Mouse (Mus musculus): ENCODE data around the gene Phyh. TPM values are rescaled to one million over a fixed set of nuclear protein-coding genes. Genes with fewer than 3 reads are reported as not detected.
"Not testable (repeated sequence)": the region's sequence is repeated elsewhere in the genome, so short reads cannot be mapped to it uniquely, and the experiment has no call there.

Gene Phyh
- polyA plus RNA-seq, 1 experiment from 2014 or later, result 47.0 TPM

- H3K4me2 ChIP-seq (replicated peaks; ENCODE audit: low read depth, low read length), result no peak overlapping the region
- no peak overlapping the region for H3K9ac ChIP-seq (ENCODE audit: low read depth, low read length)
- H3K4me3 ChIP-seq (ENCODE audit: low read depth, low read length), result no peak overlapping the region
- H3K27me3 ChIP-seq (ENCODE audit: control insufficient read depth, insufficient read depth, low read length), result no peaks in the 10 kb centered on the region
- no peak for ATAC-seq (ENCODE audit: low FRiP score)
- H3K4me1 ChIP-seq (replicated peaks; ENCODE audit: control insufficient read depth, insufficient read depth, low read length), result no peaks in the 10 kb centered on the region
- H3K36me3 ChIP-seq (ENCODE audit: control insufficient read depth, insufficient read depth, low read length), result no peaks in the 10 kb centered on the region
- 94% methylated on average over 9 of the region's 9 CpGs for WGBS
- no peak overlapping the region for H3K27ac ChIP-seq (ENCODE audit: low read depth, low read length)
- no peak for DNase-seq (ENCODE audit: low spot score)
- H3K9me3 ChIP-seq (ENCODE audit: control insufficient read depth, low read length), result no peaks in the 10 kb centered on the region
Measured at GRCm38 (mm10) chr2:4934516-4934915, 15.7 kb downstream of the Phyh start.

- no peak for DNase-seq (ENCODE audit: low spot score)
- H3K9ac ChIP-seq (ENCODE audit: low read depth, low read length), result no peak overlapping the region
- no peaks in the 10 kb centered on the region for H3K36me3 ChIP-seq (ENCODE audit: control insufficient read depth, insufficient read depth, low read length)
- no peak overlapping the region for H3K27ac ChIP-seq (ENCODE audit: low read depth, low read length)
- no peaks in the 10 kb centered on the region for H3K9me3 ChIP-seq (ENCODE audit: control insufficient read depth, low read length)
- H3K4me2 ChIP-seq (replicated peaks; ENCODE audit: low read depth, low read length), result no peak overlapping the region
- ATAC-seq (ENCODE audit: low FRiP score), result no peak
- no peaks in the 10 kb centered on the region for H3K27me3 ChIP-seq (ENCODE audit: control insufficient read depth, insufficient read depth, low read length)
- WGBS, result 90% methylated on average over 7 of the region's 7 CpGs
- H3K4me1 ChIP-seq (replicated peaks; ENCODE audit: control insufficient read depth, insufficient read depth, low read length), result no peaks in the 10 kb centered on the region
- no peak overlapping the region for H3K4me3 ChIP-seq (ENCODE audit: low read depth, low read length)
Measured at GRCm38 (mm10) chr2:4937931-4938330, 19.1 kb downstream of the Phyh start.

GRCm38 (mm10) chr2:4940861-4941260 lies 22.0 kb downstream of the Phyh start:
- H3K4me2 ChIP-seq (replicated peaks; ENCODE audit: low read depth, low read length), result no peak overlapping the region
- no peaks in the 10 kb centered on the region for H3K36me3 ChIP-seq (ENCODE audit: control insufficient read depth, insufficient read depth, low read length)
- DNase-seq (ENCODE audit: low spot score), result no peak
- 88% methylated on average over 11 of the region's 11 CpGs for WGBS
- H3K4me3 ChIP-seq (ENCODE audit: low read depth, low read length), result no peak overlapping the region
- H3K27ac ChIP-seq (ENCODE audit: low read depth, low read length), result no peak overlapping the region
- H3K9ac ChIP-seq (ENCODE audit: low read depth, low read length), result no peak overlapping the region
- no peaks in the 10 kb centered on the region for H3K4me1 ChIP-seq (replicated peaks; ENCODE audit: control insufficient read depth, insufficient read depth, low read length)
- ATAC-seq (ENCODE audit: low FRiP score), result no peak
- no peaks in the 10 kb centered on the region for H3K9me3 ChIP-seq (ENCODE audit: control insufficient read depth, low read length)
- no peaks in the 10 kb centered on the region for H3K27me3 ChIP-seq (ENCODE audit: control insufficient read depth, insufficient read depth, low read length)

GRCm38 (mm10) chr2:4949691-4950090 lies 30.9 kb downstream of the Phyh start:
- DNase-seq (ENCODE audit: low spot score); H3K9me3 ChIP-seq (ENCODE audit: control insufficient read depth, low read length); H3K4me3 ChIP-seq (ENCODE audit: low read depth, low read length); H3K4me2 ChIP-seq (replicated peaks; ENCODE audit: low read depth, low read length); H3K27ac ChIP-seq (ENCODE audit: low read depth, low read length); ATAC-seq (ENCODE audit: low FRiP score); H3K4me1 ChIP-seq (replicated peaks; ENCODE audit: control insufficient read depth, insufficient read depth, low read length); H3K9ac ChIP-seq (ENCODE audit: low read depth, low read length); H3K27me3 ChIP-seq (ENCODE audit: control insufficient read depth, insufficient read depth, low read length); H3K36me3 ChIP-seq (ENCODE audit: control insufficient read depth, insufficient read depth, low read length): not testable (repeated sequence)
- 91% methylated on average over 8 of the region's 8 CpGs for WGBS

DNA sequence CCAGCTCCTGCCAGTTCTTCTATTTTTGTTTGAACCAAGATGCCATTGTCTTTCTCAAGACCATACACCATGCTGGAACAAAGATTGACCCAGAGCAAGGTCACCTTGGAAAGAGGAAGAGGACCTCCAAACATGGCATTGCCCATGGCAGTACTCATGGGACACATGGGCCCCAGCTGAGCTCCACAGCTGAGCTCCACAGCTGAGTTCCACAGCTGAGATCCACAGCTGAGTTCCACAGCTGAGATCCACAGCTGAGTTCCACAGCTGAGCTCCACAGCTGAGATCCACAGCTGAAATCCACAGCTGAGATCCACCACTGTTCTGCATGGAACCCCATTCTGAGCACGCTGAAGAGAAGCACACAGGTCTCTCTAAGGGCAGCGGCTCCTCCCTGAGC lies 32.2 kb downstream of the Phyh start:
- ATAC-seq (ENCODE audit: low FRiP score), result no peak
- no peak overlapping the region for H3K27ac ChIP-seq (ENCODE audit: low read depth, low read length)
- DNase-seq (ENCODE audit: low spot score), result no peak
- H3K9me3 ChIP-seq (ENCODE audit: control insufficient read depth, low read length), result no peaks in the 10 kb centered on the region
- H3K9ac ChIP-seq (ENCODE audit: low read depth, low read length), result no peak overlapping the region
- WGBS, result 90% methylated on average over 2 of the region's 2 CpGs
- no peaks in the 10 kb centered on the region for H3K27me3 ChIP-seq (ENCODE audit: control insufficient read depth, insufficient read depth, low read length)
- no peak overlapping the region for H3K4me2 ChIP-seq (replicated peaks; ENCODE audit: low read depth, low read length)
- H3K36me3 ChIP-seq (ENCODE audit: control insufficient read depth, insufficient read depth, low read length), result no peaks in the 10 kb centered on the region
- no peak overlapping the region for H3K4me3 ChIP-seq (ENCODE audit: low read depth, low read length)
- no peaks in the 10 kb centered on the region for H3K4me1 ChIP-seq (replicated peaks; ENCODE audit: control insufficient read depth, insufficient read depth, low read length)

GRCm38 (mm10) chr2:4954216-4954760 lies 35.5 kb downstream of the Phyh start:
- H3K9me3 ChIP-seq (ENCODE audit: control insufficient read depth, low read length), result no peaks in the 10 kb centered on the region
- H3K4me3 ChIP-seq (ENCODE audit: low read depth, low read length), result no peak overlapping the region
- H3K27me3 ChIP-seq (ENCODE audit: control insufficient read depth, insufficient read depth, low read length), result no peaks in the 10 kb centered on the region
- no peaks in the 10 kb centered on the region for H3K4me1 ChIP-seq (replicated peaks; ENCODE audit: control insufficient read depth, insufficient read depth, low read length)
- DNase-seq (ENCODE audit: low spot score) (no peak), ATAC-seq (ENCODE audit: low FRiP score) (no peak)
- H3K27ac ChIP-seq (ENCODE audit: low read depth, low read length), result no peak overlapping the region
- H3K9ac ChIP-seq (ENCODE audit: low read depth, low read length), result no peak overlapping the region
- no peaks in the 10 kb centered on the region for H3K36me3 ChIP-seq (ENCODE audit: control insufficient read depth, insufficient read depth, low read length)
- WGBS, result 92% methylated on average over 6 of the region's 6 CpGs
- H3K4me2 ChIP-seq (replicated peaks; ENCODE audit: low read depth, low read length), result no peak overlapping the region

GRCm38 (mm10) chr2:4958039-4958438 lies 39.2 kb downstream of the Phyh start:
- H3K27ac ChIP-seq (ENCODE audit: low read depth, low read length), result no peak overlapping the region
- no peaks in the 10 kb centered on the region for H3K4me1 ChIP-seq (replicated peaks; ENCODE audit: control insufficient read depth, insufficient read depth, low read length)
- ATAC-seq (ENCODE audit: low FRiP score) (no peak), DNase-seq (ENCODE audit: low spot score) (no peak)
- H3K4me3 ChIP-seq (ENCODE audit: low read depth, low read length), result no peak overlapping the region
- H3K27me3 ChIP-seq (ENCODE audit: control insufficient read depth, insufficient read depth, low read length), result no peaks in the 10 kb centered on the region
- no peak overlapping the region for H3K9ac ChIP-seq (ENCODE audit: low read depth, low read length)
- no peaks in the 10 kb centered on the region for H3K36me3 ChIP-seq (ENCODE audit: control insufficient read depth, insufficient read depth, low read length)
- no peak overlapping the region for H3K4me2 ChIP-seq (replicated peaks; ENCODE audit: low read depth, low read length)
- H3K9me3 ChIP-seq (ENCODE audit: control insufficient read depth, low read length), result no peaks in the 10 kb centered on the region
- WGBS, result 84% methylated on average over 12 of the region's 12 CpGs

- Histone ChIP-seq H3K4me2 (replicated peaks; ENCODE audit: low read depth, low read length) (no peak overlapping the region), H3K27ac (ENCODE audit: low read depth, low read length) (no peak overlapping the region), H3K4me3 (ENCODE audit: low read depth, low read length) (no peak overlapping the region), H3K27me3 (ENCODE audit: control insufficient read depth, insufficient read depth, low read length) (no peaks in the 10 kb centered on the region), H3K9me3 (ENCODE audit: control insufficient read depth, low read length) (no peaks in the 10 kb centered on the region), H3K36me3 (ENCODE audit: control insufficient read depth, insufficient read depth, low read length) (no peaks in the 10 kb centered on the region), H3K9ac (ENCODE audit: low read depth, low read length) (no peak overlapping the region), H3K4me1 (replicated peaks; ENCODE audit: control insufficient read depth, insufficient read depth, low read length) (no peaks in the 10 kb centered on the region)
- ATAC-seq (ENCODE audit: low FRiP score) (no peak), DNase-seq (ENCODE audit: low spot score) (no peak)
- 91% methylated on average over 2 of the region's 2 CpGs for WGBS
Measured at GRCm38 (mm10) chr2:4967806-4968205, 49.0 kb downstream of the Phyh start.

- Histone ChIP-seq H3K27me3 (ENCODE audit: control insufficient read depth, insufficient read depth, low read length) (no peaks in the 10 kb centered on the region), H3K27ac (ENCODE audit: low read depth, low read length) (no peak overlapping the region), H3K4me3 (ENCODE audit: low read depth, low read length) (no peak overlapping the region), H3K4me2 (replicated peaks; ENCODE audit: low read depth, low read length) (no peak overlapping the region), H3K9ac (ENCODE audit: low read depth, low read length) (no peak overlapping the region), H3K9me3 (ENCODE audit: control insufficient read depth, low read length) (no peaks in the 10 kb centered on the region), H3K36me3 (ENCODE audit: control insufficient read depth, insufficient read depth, low read length) (no peaks in the 10 kb centered on the region), H3K4me1 (replicated peaks; ENCODE audit: control insufficient read depth, insufficient read depth, low read length) (no peaks in the 10 kb centered on the region)
- ATAC-seq (ENCODE audit: low FRiP score), result no peak
- WGBS, result 92% methylated on average over 1 of the region's 2 CpGs
- no peak for DNase-seq (ENCODE audit: low spot score)
Measured at GRCm38 (mm10) chr2:4969083-4969482, 50.3 kb downstream of the Phyh start.

Data from hindbrain, embryonic 11.5 days (tissue).